Mouse (Mus musculus) megakaryocyte, adult 5-6 weeks (primary cell): ENCODE data around the gene Sag. TPM values are rescaled to one million over a fixed set of nuclear protein-coding genes. Genes with fewer than 3 reads are reported as not detected.
"Not testable (repeated sequence)": the region's sequence is repeated elsewhere in the genome, so short reads cannot be mapped to it uniquely, and the experiment has no call there.

ENCODE experiments used
- ATAC-seq: 2 replicates; pipeline ENCODE4 v1.8.0; 2016; ENCODE audit warnings: mild to moderate bottlenecking, inconsistent platforms; ENCODE audit not compliant: poor library complexity, severe bottlenecking
- total RNA-seq, 2 experiments: library from RNA; stranded (forward) in 1 of 2; stranded (reverse) in 1 of 2; fragments of 153-499, 151-499 nt in 1 of 2; fragments of 221-1000, 200-1000 nt in 1 of 2; gene quantifications; 2 replicates each; pipeline versions ENCODE4 v1.2.3 to v1.2.4; 2015 to 2017

Sag gene
- total RNA-seq, 2 experiments from 2014 or later: 0.85 to 1.3 TPM

GRCm38 (mm10) chr1:87813681-87814080, 10.2 kb downstream of the Sag start:
- ATAC-seq: peak; percentile 86

DNA sequence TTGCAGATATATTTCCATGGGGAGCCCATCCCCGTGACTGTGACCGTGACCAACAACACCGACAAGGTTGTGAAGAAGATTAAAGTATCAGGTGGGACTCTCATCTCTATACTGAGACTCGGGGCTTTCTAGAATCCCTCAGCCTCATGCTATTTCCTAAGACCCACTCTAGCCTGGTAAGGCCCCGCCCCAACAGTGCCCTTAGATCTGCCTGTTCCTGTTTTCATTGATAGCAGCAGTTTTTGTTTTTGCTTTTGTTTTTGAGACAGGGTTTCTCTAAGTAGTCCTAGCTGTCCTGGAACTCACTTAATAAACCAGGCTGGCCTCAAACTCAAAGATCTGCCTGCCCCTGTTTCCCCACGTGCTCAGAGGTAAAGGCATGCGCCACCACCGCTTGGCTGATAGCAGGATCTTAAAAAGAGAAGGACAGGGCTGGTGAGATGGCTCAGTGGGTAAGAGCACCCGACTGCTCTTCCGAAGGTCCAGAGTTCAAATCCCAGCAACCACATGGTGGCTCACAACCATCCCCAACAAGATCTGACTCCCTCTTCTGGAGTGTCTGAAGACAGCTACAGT, 21.0 kb downstream of the Sag start:
- ATAC-seq: peak; percentile 49

DNA sequence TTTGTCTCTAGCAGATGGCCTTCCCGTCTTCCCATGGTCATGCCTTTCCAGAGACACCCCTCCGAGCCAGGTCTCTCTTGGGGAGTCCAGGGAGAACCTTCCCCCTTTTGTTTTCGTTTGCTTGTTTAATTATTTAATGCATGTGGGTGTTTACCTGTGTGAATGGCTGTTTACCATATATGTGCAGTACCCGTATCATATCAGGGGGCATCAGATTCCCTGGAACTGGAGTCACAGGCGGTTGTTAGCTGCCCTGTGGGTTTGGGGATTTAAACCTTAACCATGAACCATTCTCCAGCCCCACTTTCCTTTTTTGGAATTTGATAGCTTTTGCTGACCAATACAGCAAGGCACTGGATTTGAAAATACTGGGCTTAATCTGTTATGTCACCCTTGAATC, 21.8 kb downstream of the Sag start:
- no peak for ATAC-seq

- no peak for ATAC-seq
Measured at GRCm38 (mm10) chr1:87825991-87826390, 22.5 kb downstream of the Sag start.

DNA sequence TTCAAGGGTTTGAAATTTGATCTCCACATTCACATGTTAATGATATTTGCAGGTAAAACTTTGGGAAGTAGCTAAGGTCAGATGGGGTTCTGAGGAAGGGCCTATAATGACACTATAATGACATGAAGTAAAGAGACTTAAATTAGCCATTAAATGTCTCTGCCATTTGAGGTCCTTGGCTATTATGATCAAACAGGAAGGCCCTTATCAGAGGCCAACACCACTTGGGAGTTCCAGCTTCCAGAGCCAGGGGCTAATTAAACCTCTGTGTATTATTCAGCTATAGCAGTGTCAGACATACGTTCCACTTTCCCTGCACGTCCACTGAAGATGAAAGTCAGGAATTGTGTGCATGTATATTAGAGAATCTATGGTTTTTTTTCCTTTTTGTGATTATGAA, 23.0 kb downstream of the Sag start:
- ATAC-seq: no peak

DNA sequence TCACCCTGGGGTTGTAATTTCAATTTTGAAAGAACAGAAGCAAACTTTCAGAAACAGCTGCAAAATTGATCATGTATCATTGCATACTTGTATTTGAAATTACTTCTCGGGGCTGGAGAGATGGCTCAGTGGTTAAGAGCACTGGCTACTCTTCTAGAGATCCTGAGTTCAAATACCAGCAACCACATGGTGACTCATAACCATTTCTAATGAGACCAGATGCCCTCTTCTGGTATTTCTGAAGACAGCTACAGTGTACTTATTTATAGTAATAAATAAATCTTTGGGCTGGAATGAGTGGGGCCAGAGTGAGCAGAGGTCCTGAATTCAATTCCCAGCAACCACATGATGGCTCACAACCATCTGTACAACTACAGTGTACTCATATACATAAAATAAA, 24.0 kb downstream of the Sag start:
- ATAC-seq: not testable (repeated sequence)

GRCm38 (mm10) chr1:87828185-87828584, 24.7 kb downstream of the Sag start:
- peak; percentile 89 for ATAC-seq

DNA sequence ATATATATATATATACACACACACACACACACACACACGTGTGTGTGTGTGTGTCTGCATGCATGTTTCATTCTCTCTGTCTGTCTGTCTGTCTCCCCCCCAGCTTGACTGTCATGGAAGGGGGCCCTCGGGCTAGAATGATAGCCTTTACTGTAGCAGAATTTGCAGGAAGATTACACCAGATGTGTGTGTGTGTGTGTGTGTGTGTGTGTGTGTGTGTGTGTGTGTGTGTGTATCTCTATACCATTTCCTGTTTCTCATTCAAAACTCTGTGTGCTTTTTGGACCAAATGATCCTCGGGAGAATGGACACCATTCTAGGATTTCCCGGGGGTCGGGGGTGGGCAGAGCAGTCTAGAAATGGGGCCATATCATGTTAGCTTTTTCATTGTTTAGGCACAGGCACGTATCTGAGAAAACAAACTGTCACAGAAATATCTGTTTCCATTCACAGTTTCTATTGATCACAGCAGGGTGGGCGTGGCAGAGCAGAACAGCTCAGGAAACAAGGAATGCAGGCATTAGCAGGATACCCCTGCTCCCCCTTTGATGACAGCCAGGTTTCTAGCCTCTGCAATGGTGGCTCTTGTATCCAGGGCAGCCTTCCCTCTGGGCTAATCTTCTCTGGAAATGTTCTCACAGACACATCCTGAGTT, 25.6 kb downstream of the Sag start:
- no peak for ATAC-seq

- ATAC-seq: peak; percentile 56
Measured at GRCm38 (mm10) chr1:87829621-87830211, 26.2 kb downstream of the Sag start.

DNA sequence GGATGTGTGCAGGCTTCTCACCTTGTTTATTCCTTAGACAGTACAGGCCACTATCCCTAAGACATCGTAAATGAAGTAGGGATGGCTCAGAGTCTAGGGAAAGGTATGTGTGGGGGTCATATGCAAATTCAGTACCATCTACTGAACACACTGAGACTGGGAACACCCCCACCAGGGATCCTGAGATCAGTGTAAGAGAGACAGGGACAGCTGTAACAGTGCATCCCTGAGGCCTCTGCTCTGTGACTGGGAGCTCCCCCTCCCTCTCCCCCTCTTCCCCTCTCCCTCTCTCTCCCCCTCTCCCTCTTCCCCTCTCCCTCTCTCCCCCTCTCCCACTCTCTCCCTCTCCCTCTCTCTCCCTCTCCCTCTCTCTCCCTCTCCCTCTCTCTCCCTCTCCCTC, 33.0 kb downstream of the Sag start:
- ATAC-seq: no peak

DNA sequence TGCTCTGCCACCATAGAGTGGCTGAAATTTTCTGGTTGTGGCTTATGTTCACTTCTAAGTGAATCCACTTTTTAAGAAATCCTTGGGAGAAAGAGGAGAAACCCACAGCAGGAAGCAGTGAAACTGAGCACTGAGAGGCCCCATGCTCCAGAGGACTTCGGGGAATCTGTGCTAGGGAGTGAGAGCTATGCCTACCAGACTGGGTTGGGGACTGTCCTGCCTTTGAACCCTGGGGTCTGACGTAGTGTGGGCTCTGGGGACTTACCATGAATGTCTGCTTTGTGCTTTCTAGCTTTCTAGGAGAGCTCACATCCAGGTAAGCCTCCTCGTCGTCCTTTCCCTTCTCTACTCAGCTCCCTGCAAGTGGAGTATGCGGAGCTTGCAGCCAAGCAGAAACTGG, 33.5 kb downstream of the Sag start:
- no peak for ATAC-seq

- ATAC-seq: no peak
Measured at GRCm38 (mm10) chr1:87840411-87841208, 37.1 kb downstream of the Sag start.

DNA sequence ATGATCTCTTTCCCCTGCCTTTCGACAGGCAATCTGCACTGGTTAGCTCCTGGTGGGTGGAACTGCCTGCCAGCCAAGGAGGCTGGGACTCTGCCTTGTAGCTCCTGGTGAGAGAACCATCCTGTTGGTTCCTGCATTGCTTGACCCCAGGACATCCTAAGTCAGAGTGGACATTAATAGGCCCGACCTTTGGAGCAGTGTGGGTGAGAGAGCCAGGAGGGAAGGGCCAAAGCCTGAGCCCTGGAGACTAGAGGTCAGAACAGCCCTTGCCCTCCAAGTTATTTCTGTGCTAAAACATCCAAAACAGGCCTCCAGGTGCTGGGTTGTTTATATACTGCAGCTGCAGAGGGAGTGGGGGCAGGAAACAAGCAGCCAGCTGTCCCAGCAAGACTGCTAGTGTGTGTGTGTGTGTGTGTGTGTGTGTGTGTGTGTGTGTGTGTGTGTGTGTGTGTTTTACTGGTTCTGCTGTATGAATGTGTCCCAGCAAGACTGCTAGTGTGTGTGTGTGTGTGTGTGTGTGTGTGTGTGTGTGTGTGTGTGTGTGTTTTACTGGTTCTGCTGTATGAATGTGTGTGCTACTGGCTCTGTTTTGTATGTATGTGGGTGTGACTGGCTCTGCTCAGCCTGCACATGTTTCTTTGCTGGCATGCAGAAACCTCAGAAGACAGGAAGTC, 43.5 kb downstream of the Sag start:
- ATAC-seq: peak; percentile 48

DNA sequence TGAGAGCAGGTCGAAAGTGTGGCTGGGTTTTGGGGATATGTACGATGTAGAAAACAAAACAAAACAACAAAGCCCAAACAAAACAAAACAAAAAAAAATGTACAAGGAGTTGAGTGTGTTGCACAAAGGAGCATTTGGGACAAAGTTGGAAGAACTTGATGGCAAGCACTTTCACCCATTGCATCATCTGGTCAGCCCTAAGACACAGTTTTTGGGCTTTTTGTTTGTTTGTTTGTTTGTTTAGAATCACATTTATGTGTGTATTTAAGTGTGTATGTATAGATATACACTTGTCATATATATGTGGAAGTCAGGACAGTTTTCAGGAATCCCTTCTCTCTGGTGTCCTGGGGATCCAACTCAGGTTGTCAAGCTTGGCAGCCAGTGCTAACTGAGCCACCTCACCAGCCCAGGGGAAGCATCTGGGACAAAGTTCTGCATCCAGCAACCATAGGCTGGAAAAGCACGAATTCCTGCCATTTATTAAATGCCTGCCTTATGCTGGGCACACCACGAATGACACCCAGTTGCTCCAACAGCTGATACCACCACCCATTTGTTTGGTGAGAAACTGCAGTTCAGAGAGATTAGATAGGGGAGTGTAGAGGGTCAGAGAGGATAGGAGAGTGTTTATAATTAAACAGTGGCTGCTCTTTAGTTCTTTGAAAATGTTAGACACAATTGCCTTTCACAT, 44.1 kb downstream of the Sag start:
- ATAC-seq: no peak

DNA sequence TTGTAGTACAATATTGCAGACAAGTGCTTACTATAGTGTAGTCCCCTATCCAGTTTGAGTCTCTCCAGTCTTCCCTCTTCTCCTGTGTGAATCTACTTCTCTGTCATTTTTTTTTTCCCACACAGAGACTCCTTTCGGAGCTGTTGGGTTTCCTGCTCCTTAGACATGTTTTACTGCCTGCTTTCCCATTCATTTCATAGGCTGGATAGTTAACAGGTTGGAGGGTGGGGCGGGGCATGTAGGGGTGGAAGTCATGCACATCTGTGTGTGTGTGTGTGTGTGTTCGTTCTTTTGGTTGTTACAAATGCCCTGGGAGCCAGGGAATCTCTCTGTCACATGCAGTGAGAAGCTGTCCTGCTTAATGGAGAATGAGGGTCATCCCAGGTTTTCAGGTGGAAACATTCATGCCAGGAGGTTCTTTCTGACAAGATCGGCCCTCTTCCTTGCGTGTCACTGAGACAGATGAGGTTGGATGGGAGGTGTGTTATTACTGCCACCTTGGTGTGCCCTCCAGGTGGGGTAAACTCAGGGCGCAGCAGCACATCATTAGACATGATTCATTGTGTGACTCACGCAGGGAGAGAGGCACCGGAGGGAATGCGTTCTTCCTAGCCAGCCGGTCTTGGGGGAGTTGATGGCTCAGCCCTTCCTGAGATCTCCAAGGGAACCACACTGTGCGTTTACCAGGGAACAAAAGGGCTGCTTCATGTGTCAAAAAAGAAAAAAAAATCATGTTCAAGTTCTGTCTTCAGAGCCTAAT, 44.9 kb downstream of the Sag start:
- no peak for ATAC-seq

- ATAC-seq: peak; percentile 59
Measured at GRCm38 (mm10) chr1:87849278-87849677, 45.8 kb downstream of the Sag start.

GRCm38 (mm10) chr1:87851344-87851743, 47.9 kb downstream of the Sag start:
- ATAC-seq: no peak

DNA sequence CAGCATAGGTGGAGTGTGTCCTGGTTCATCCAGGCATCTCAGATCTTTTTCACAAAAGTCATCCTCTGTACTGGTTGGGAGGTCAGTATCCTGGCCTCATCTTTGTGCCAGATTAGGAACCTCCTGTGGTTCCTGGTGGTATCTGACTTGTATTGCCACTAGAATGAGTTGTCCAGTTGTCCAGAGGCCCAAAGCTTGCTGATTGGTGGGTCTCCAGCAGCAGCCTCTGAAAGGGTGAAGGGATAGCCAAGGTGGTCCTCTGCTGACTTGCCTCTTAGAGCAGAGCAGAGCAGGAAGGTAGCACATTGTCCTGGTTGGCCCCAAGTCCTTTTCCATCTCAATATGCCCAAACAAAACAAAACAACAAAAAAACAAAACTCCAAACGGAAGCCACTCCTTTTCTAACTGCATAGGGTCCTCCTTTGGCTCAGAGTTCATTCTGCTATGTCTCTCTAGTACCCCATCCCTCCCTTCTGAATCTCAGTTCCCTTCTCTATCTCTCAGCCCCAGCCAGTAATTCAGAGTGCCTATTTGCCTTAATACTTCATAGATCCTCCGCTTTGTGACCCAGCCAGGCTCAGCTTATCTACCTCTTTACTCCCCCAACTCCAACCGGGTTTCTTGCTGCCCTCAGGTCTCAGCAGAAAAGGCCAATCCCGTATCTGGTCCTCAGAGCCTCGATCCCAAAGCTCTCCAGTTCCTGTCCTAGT, 48.8 kb downstream of the Sag start:
- ATAC-seq: no peak
